Mouse (Mus musculus) retina, postnatal 7 days (tissue): ENCODE results near the gene Larp1b.
A peak's percentile ranks its signal among the peaks of the same experiment; 100 is the strongest.
"Not testable (repeated sequence)": the region's sequence is repeated elsewhere in the genome, so short reads cannot be mapped to it uniquely, and the experiment has no call there.

Experiments used
- DNase-seq: peaks from one replicate; pipeline ENCODE4 v3.0.0-alpha.2; 2012; ENCODE audit warnings: low read depth, low spot score

The Larp1b gene

GRCm38 (mm10) chr3:40949170-40949902 is at the start of gene Larp1b:
Gene Larp1b (plus strand): TSS chr3:40949828.
- DNase-seq = peak; percentile 97

- DNase-seq = not testable (repeated sequence)
Measured at GRCm38 (mm10) chr3:40902443-40902842, 47.2 kb upstream of the Larp1b start, which contains the start of gene 1700034I23Rik. Gene 1700034I23Rik (minus strand): TSS chr3:40902543.

GRCm38 (mm10) chr3:40938189-40938588 is 11.4 kb upstream of the Larp1b start:
- no peak for DNase-seq

- no peak for DNase-seq
Measured at GRCm38 (mm10) chr3:40938592-40938991, 11.0 kb upstream of the Larp1b start.

GRCm38 (mm10) chr3:40939019-40939418 is 10.6 kb upstream of the Larp1b start:
- no peak for DNase-seq

GRCm38 (mm10) chr3:40949903-40950600 is 424 bp downstream of the Larp1b start:
- DNase-seq = peak; percentile 21

GRCm38 (mm10) chr3:40950601-40951201 is 1.1 kb downstream of the Larp1b start:
- DNase-seq = peak; percentile 20

- DNase-seq = no peak
Measured at GRCm38 (mm10) chr3:40951365-40951764, 1.7 kb downstream of the Larp1b start.

GRCm38 (mm10) chr3:40952606-40953005 is 3.0 kb downstream of the Larp1b start:
- no peak for DNase-seq

GRCm38 (mm10) chr3:40954792-40955191 is 5.2 kb downstream of the Larp1b start:
- no peak for DNase-seq

- DNase-seq = no peak
Measured at GRCm38 (mm10) chr3:40958831-40959230, 9.2 kb downstream of the Larp1b start.

- no peak for DNase-seq
Measured at GRCm38 (mm10) chr3:40980758-40981157, 31.1 kb downstream of the Larp1b start.

GRCm38 (mm10) chr3:40987539-40987938 is 37.9 kb downstream of the Larp1b start:
- no peak for DNase-seq

- peak; percentile 13 for DNase-seq
Measured at GRCm38 (mm10) chr3:40988722-40989121, 39.1 kb downstream of the Larp1b start.

GRCm38 (mm10) chr3:40991541-40991940 is 41.9 kb downstream of the Larp1b start:
- DNase-seq = no peak

GRCm38 (mm10) chr3:40995161-40995560 is 45.5 kb downstream of the Larp1b start:
- no peak for DNase-seq

- DNase-seq = no peak
Measured at GRCm38 (mm10) chr3:41009315-41009714, 59.7 kb downstream of the Larp1b start.

GRCm38 (mm10) chr3:41009990-41010389 is 60.4 kb downstream of the Larp1b start:
- DNase-seq = no peak

- DNase-seq = no peak
Measured at GRCm38 (mm10) chr3:41010701-41011100, 61.1 kb downstream of the Larp1b start.

GRCm38 (mm10) chr3:41012451-41012850 is 62.8 kb downstream of the Larp1b start:
- no peak for DNase-seq

GRCm38 (mm10) chr3:41014946-41015345 is 65.3 kb downstream of the Larp1b start:
- DNase-seq = no peak

- DNase-seq = no peak
Measured at GRCm38 (mm10) chr3:41018022-41018608, 68.5 kb downstream of the Larp1b start.
